Mouse (Mus musculus): ENCODE results near the gene Pla2g2d.

DNA sequence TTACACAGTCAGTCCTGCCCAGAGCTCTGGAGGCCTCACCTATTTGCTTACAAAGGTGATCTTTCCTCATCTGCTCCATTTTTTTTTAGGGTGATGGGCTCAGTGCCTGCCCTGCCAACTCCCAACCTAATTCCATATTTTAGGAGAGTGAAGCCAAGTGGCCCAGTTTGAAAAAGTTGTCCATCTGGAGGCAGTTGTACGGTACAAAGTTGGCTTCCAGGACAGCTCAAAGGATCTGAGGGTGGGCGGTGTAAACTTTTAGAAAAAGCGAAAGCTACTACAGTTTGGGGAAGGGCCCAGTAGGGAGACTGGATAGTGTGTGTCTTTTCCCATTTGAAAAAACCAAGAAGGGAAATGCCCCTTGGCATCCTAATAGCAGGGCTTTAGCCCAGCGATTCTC is 40.7 kb upstream of the Pla2g2d start:
- TF ChIP-seq CTCF (IDR thresholded peaks at IDR 0.05; ENCODE audit: insufficient read depth, low read depth, low read length) (no peak), POLR2A (IDR thresholded peaks at IDR 0.05; ENCODE audit: insufficient read depth, low read depth, low read length) (no peak)
